Mouse (Mus musculus) kidney, adult 2 months (tissue): Measurements from ENCODE around the gene Sept9. TPM values are rescaled to one million over a fixed set of nuclear protein-coding genes. Genes with fewer than 3 reads are reported as not detected.

ENCODE experiments used
- DNase-seq: peaks from one replicate; pipeline ENCODE4 v3.0.0; 2021
- H3K27ac ChIP-seq: fragments of 200-500 bp; 2 replicates; pipeline ENCODE4 v1.5.1; 2012; ENCODE audit warnings: low read depth, low read length, control low read depth, inconsistent platforms; ENCODE audit not compliant: insufficient read depth
- H3K27me3 ChIP-seq: fragments of 200-500 bp; replicated peaks from 2 replicates; pipeline ENCODE4 v1.6.1; 2012; ENCODE audit warnings: mild to moderate bottlenecking, moderate library complexity, low read length, inconsistent platforms; ENCODE audit not compliant: control insufficient read depth, insufficient read depth
- H3K36me3 ChIP-seq: fragments of 200-500 bp; 2 replicates; pipeline ENCODE4 v1.6.1; 2012; ENCODE audit warnings: mild to moderate bottlenecking, moderate library complexity, low read length, inconsistent platforms; ENCODE audit not compliant: control insufficient read depth, insufficient read depth
- H3K4me1 ChIP-seq: fragments of 200-500 bp; 2 replicates; pipeline ENCODE4 v1.6.1; 2011; ENCODE audit warnings: low read length; ENCODE audit not compliant: control insufficient read depth, insufficient read depth
- H3K4me3 ChIP-seq: fragments of 200-500 bp; 2 replicates; pipeline ENCODE4 v1.5.1; 2011; ENCODE audit warnings: mild to moderate bottlenecking, low read depth, low read length, control low read depth; ENCODE audit not compliant: insufficient read depth
- CTCF ChIP-seq: fragments of 200-500 bp; conservative IDR thresholded peaks from 2 replicates; pipeline ENCODE4 v1.5.1; 2011; ENCODE audit warnings: low read depth, mild to moderate bottlenecking, control low read depth, low read length, moderate library complexity, mixed read lengths; ENCODE audit not compliant: insufficient read depth, insufficient read length
- POLR2A ChIP-seq: fragments of 200-500 bp; IDR thresholded peaks from one replicate; pipeline ENCODE4 v1.6.1; 2011; ENCODE audit warnings: low read depth, low read length, control low read depth
- WGBS: fragments of 180-500 bp; shearing (Covaris S2); methylation state at CpG from one replicate; pipeline ENCODE4 v1.1.7; 2018; 5-methylcytosine and 5-hydroxymethylcytosine counted together
- polyA plus RNA-seq: library from polyadenylated mRNA; depleted of rRNA; stranded (reverse); fragments of >200 nt; gene quantifications from 2 replicates; pipeline ENCODE4 v1.2.3, GENCODE M21; 2012

Gene Sept9
- polyA plus RNA-seq, 1 experiment: 25.9 TPM

- H3K36me3 ChIP-seq: no peaks in the 10 kb centered on the region; the same call in 1 of the 2 replicates
- no peaks in the 10 kb centered on the region for H3K4me1 ChIP-seq
- H3K27me3 ChIP-seq: no peaks in the 10 kb centered on the region
- 59% methylated on average over 5 of the region's 5 CpGs for WGBS
- no peak overlapping the region for H3K4me3 ChIP-seq
- TF ChIP-seq POLR2A (no peak), CTCF (peak; percentile 91)
- DNase-seq: peak; percentile 70
- H3K27ac ChIP-seq: no peak overlapping the region
Observed at GRCm38 (mm10) chr11:117359870-117360269, 160.4 kb downstream of the Sept9 start.

- Histone ChIP-seq H3K27ac (no peak overlapping the region), H3K4me1 (no peaks in the 10 kb centered on the region), H3K36me3 (no peaks in the 10 kb centered on the region; the same call in 1 of the 2 replicates), H3K4me3 (no peak overlapping the region), H3K27me3 (no peaks in the 10 kb centered on the region)
- no peak for DNase-seq
- 86% methylated on average over 7 of the region's 7 CpGs for WGBS
- no peak for TF ChIP-seq POLR2A
- no peak for TF ChIP-seq CTCF
Observed at GRCm38 (mm10) chr11:117360561-117360960, 161.1 kb downstream of the Sept9 start.

GRCm38 (mm10) chr11:117362307-117362706, 162.8 kb downstream of the Sept9 start:
- 96% methylated on average over 2 of the region's 2 CpGs for WGBS
- H3K27me3 ChIP-seq: no peaks in the 10 kb centered on the region
- no peaks in the 10 kb centered on the region; the same call in 1 of the 2 replicates for H3K36me3 ChIP-seq
- no peak overlapping the region for H3K4me3 ChIP-seq
- no peak for DNase-seq
- no peak for TF ChIP-seq POLR2A
- TF ChIP-seq CTCF: 0 out of 2 replicates have a peak, but pooled peaks have one; percentile 8
- no peak overlapping the region for H3K27ac ChIP-seq
- no peaks in the 10 kb centered on the region for H3K4me1 ChIP-seq

- no peak overlapping the region for H3K4me3 ChIP-seq
- DNase-seq: no peak
- H3K27me3 ChIP-seq: no peaks in the 10 kb centered on the region
- no peaks in the 10 kb centered on the region; the same call in 1 of the 2 replicates for H3K36me3 ChIP-seq
- WGBS: 66% methylated on average over 3 of the region's 3 CpGs
- no peaks in the 10 kb centered on the region for H3K4me1 ChIP-seq
- no peak for TF ChIP-seq CTCF
- no peak for TF ChIP-seq POLR2A
- H3K27ac ChIP-seq: no peak overlapping the region
Observed at GRCm38 (mm10) chr11:117363918-117364317, 164.5 kb downstream of the Sept9 start.

- H3K27ac ChIP-seq: no peak overlapping the region
- H3K4me3 ChIP-seq: no peak overlapping the region
- no peaks in the 10 kb centered on the region for H3K27me3 ChIP-seq
- no peaks in the 10 kb centered on the region for H3K4me1 ChIP-seq
- WGBS: 27% methylated on average over 3 of the region's 3 CpGs
- H3K36me3 ChIP-seq: no peaks in the 10 kb centered on the region
- TF ChIP-seq CTCF (peak; percentile 69), POLR2A (no peak)
- no peak for DNase-seq
Observed at GRCm38 (mm10) chr11:117366426-117366825, 167.0 kb downstream of the Sept9 start.

- no peaks in the 10 kb centered on the region for H3K27me3 ChIP-seq
- H3K27ac ChIP-seq: no peak overlapping the region
- DNase-seq: no peak
- WGBS: 79% methylated on average over 7 of the region's 7 CpGs
- no peaks in the 10 kb centered on the region for H3K36me3 ChIP-seq
- TF ChIP-seq CTCF (no peak), POLR2A (no peak)
- no peak overlapping the region for H3K4me3 ChIP-seq
- no peaks in the 10 kb centered on the region for H3K4me1 ChIP-seq
Observed at GRCm38 (mm10) chr11:117366861-117367357, 167.4 kb downstream of the Sept9 start.

GRCm38 (mm10) chr11:117367937-117368336, 168.5 kb downstream of the Sept9 start:
- no peak overlapping the region for H3K4me3 ChIP-seq
- no peak for TF ChIP-seq CTCF
- TF ChIP-seq POLR2A: no peak
- no peaks in the 10 kb centered on the region for H3K27me3 ChIP-seq
- no peak for DNase-seq
- WGBS: 92% methylated on average over 6 of the region's 6 CpGs
- H3K36me3 ChIP-seq: no peaks in the 10 kb centered on the region
- no peaks in the 10 kb centered on the region for H3K4me1 ChIP-seq
- no peak overlapping the region for H3K27ac ChIP-seq
